Mouse (Mus musculus) left cerebral cortex, postnatal 10 days (tissue): Measurements from ENCODE around the gene Emx1. TPM values are rescaled to one million over a fixed set of nuclear protein-coding genes. Genes with fewer than 3 reads are reported as not detected.

Experiments used
- DNase-seq, 2 experiments: peaks; one replicate each; pipeline ENCODE4 v3.0.0; 2021 to 2022; ENCODE audit warnings: low spot score in 2 of 2, mixed read lengths in 1 of 2; ENCODE audit errors: extremely low spot score in 1 of 2
- intact Hi-C: fragments of 180-260 bp; cut with DNase I; formaldehyde crosslinking; loops from one replicate; pipeline ENCODE4 v1.15.1; 2025
- total RNA-seq, 2 experiments: library from RNA; stranded (reverse); gene quantifications; 2 replicates each; pipeline ENCODE4 v1.2.3; 2021

Gene Emx1
- total RNA-seq, 2 experiments from 2014 or later, result 40.6 to 46.0 TPM

- intact Hi-C loops, result no loop called here
Observed at GRCm38 (mm10) chr6:85186744-85187059, 536 bp upstream of the Emx1 start.

GRCm38 (mm10) chr6:85188256-85189110 lies 1.2 kb downstream of the Emx1 start:
- intact Hi-C loops, result no loop called here
- no peak for DNase-seq

More at GRCm38 (mm10) chr6:85186744-85187059, 536 bp upstream of the Emx1 start:
- no peak for DNase-seq

GRCm38 (mm10) chr6:85189361-85189760 lies 2.1 kb downstream of the Emx1 start:
- intact Hi-C loops, result no loop called here
- no peak for DNase-seq

- intact Hi-C loops, result no loop called here
- peak; percentile 45 to 53 for DNase-seq
Observed at GRCm38 (mm10) chr6:85189911-85190591, 2.8 kb downstream of the Emx1 start.

GRCm38 (mm10) chr6:85190671-85191070 lies 3.4 kb downstream of the Emx1 start:
- no peak for DNase-seq
- intact Hi-C loops, result no loop called here

- intact Hi-C loops, result no loop called here
- DNase-seq, result no peak
Observed at GRCm38 (mm10) chr6:85191751-85192440, 4.7 kb downstream of the Emx1 start.

- DNase-seq, result no peak
- intact Hi-C loops, result no loop called here
Observed at GRCm38 (mm10) chr6:85193381-85194318, 6.4 kb downstream of the Emx1 start.

- intact Hi-C loops, result no loop called here
- no peak for DNase-seq
Observed at GRCm38 (mm10) chr6:85197951-85198350, 10.7 kb downstream of the Emx1 start.

- peak in 1 of 2 experiments; percentile 56 for DNase-seq
- intact Hi-C loops, result no loop called here
Observed at GRCm38 (mm10) chr6:85206182-85206938, 19.1 kb downstream of the Emx1 start.

- DNase-seq, result peak in 1 of 2 experiments; percentile 61
- intact Hi-C loops, result no loop called here
Observed at GRCm38 (mm10) chr6:85206939-85207285, 19.7 kb downstream of the Emx1 start.

- intact Hi-C loops, result no loop called here
Observed at GRCm38 (mm10) chr6:85207345-85207744, 20.1 kb downstream of the Emx1 start.

GRCm38 (mm10) chr6:85209226-85209967 lies 22.2 kb downstream of the Emx1 start:
- intact Hi-C loops, result no loop called here
- DNase-seq, result no peak

More at GRCm38 (mm10) chr6:85207345-85207744, 20.1 kb downstream of the Emx1 start:
- DNase-seq, result no peak

- intact Hi-C loops, result no loop called here
- DNase-seq, result no peak
Observed at GRCm38 (mm10) chr6:85210686-85211085, 23.4 kb downstream of the Emx1 start.

- no peak for DNase-seq
- intact Hi-C loops, result no loop called here
Observed at GRCm38 (mm10) chr6:85218251-85218650, 31.0 kb downstream of the Emx1 start.

- DNase-seq, result no peak
- intact Hi-C loops, result no loop called here
Observed at GRCm38 (mm10) chr6:85218684-85219445, 31.6 kb downstream of the Emx1 start.

GRCm38 (mm10) chr6:85219706-85220105 lies 32.5 kb downstream of the Emx1 start:
- DNase-seq, result no peak

GRCm38 (mm10) chr6:85220917-85221316 lies 33.7 kb downstream of the Emx1 start:
- DNase-seq, result no peak
- intact Hi-C loops, result no loop called here

More at GRCm38 (mm10) chr6:85219706-85220105, 32.5 kb downstream of the Emx1 start:
- intact Hi-C loops, result no loop called here
